Comparison of ENCODE assay signal across 27 mouse cellular contexts in genomic region chr12:79885286-79885685, GRCm38 (mm10).
DNase-seq lines count a peak whose midpoint lies in the region; ATAC-seq and TF ChIP-seq lines count a peak whose summit lies in the region.
"Had no signal": no experiment of that assay in that cellular context is flagged by ENCODE, and none has a peak within 500 bp of the region (broad histone marks: within the 10 kb centered on the region; RNA-seq: fewer than 3 reads in every experiment).

No protein-coding gene starts in this region.

- no peak overlapping the region for H3K4me3 ChIP-seq in gastrocnemius, adult 2 months
- no peak overlapping the region for H3K4me3 ChIP-seq in midbrain, embryonic 10.5 days
- no peak overlapping the region for H3K4me3 ChIP-seq in midbrain, embryonic 13.5 days (replicated peaks)
- H3K4me3 ChIP-seq in embryonic facial prominence, embryonic 15.5 days (replicated peaks): no peak overlapping the region
- H3K4me3 ChIP-seq: heart, embryonic 12.5 days; hindbrain, embryonic 13.5 days; megakaryocyte, embryonic 14.5 days; midbrain, embryonic 15.5 days; myocyte; neural tube, embryonic 13.5 days; stomach, embryonic 15.5 days had no signal

- no peaks in the 10 kb centered on the region for H3K36me3 ChIP-seq in midbrain, embryonic 10.5 days
- no peaks in the 10 kb centered on the region for H3K36me3 ChIP-seq in midbrain, embryonic 13.5 days
- H3K36me3 ChIP-seq in embryonic facial prominence, embryonic 15.5 days: no peaks in the 10 kb centered on the region
- H3K36me3 ChIP-seq in splenic B cell, adult 2 months (ENCODE audit: control insufficient read depth, insufficient read depth, low read length, poor library complexity, severe bottlenecking): no peaks in the 10 kb centered on the region
- H3K36me3 ChIP-seq: G1E; heart, embryonic 12.5 days; hindbrain, embryonic 13.5 days; midbrain, embryonic 15.5 days; neural tube, embryonic 13.5 days; stomach, embryonic 15.5 days had no signal

- no peak overlapping the region for H3K4me2 ChIP-seq in midbrain, embryonic 13.5 days (replicated peaks)
- H3K4me2 ChIP-seq in embryonic facial prominence, embryonic 15.5 days (replicated peaks): no peak overlapping the region
- H3K4me2 ChIP-seq: heart, embryonic 12.5 days; hindbrain, embryonic 13.5 days; lung, embryonic 14.5 days; midbrain, embryonic 15.5 days; neural tube, embryonic 13.5 days; stomach, embryonic 15.5 days had no signal

- peak overlapping the region; percentile 87 for H3K27ac ChIP-seq in gastrocnemius, adult 2 months
- H3K27ac ChIP-seq in midbrain, embryonic 10.5 days (replicated peaks): peak overlapping the region; percentile 55; the same call in 1 of the 2 replicates
- H3K27ac ChIP-seq in midbrain, embryonic 13.5 days: no peak overlapping the region
- peak overlapping the region; percentile 48; the same call in 1 of the 2 replicates for H3K27ac ChIP-seq in embryonic facial prominence, embryonic 15.5 days (replicated peaks)
- H3K27ac ChIP-seq: hindbrain, embryonic 13.5 days; liver, embryonic 14.5 days; midbrain, embryonic 15.5 days; neural tube, embryonic 13.5 days; stomach, embryonic 15.5 days had no signal

- intact Hi-C loops in gastrocnemius, adult 2 months (cut with DNase I): loop anchor here (2.0 to 10.0 kb wide), 4 partner anchors 46 to 350 kb away; partner anchors contain the start of gene Zfp36l1

- H3K4me1 ChIP-seq in midbrain, embryonic 10.5 days: peaks cover 35% of the 10 kb centered on the region
- peaks cover 12% of the 10 kb centered on the region for H3K4me1 ChIP-seq in midbrain, embryonic 13.5 days (replicated peaks)
- peaks cover 49% of the 10 kb centered on the region for H3K4me1 ChIP-seq in embryonic facial prominence, embryonic 15.5 days

- H3K9me3 ChIP-seq in midbrain, embryonic 10.5 days (replicated peaks): 0 out of 2 replicates have a peak, but pooled peaks cover 3% of the 10 kb centered on the region
- no peaks in the 10 kb centered on the region for H3K9me3 ChIP-seq in midbrain, embryonic 13.5 days
- H3K9me3 ChIP-seq in embryonic facial prominence, embryonic 15.5 days (replicated peaks): no peaks in the 10 kb centered on the region
- H3K9me3 ChIP-seq: G1E; heart, embryonic 12.5 days; hindbrain, embryonic 13.5 days; midbrain, embryonic 15.5 days; neural tube, embryonic 13.5 days; stomach, embryonic 15.5 days had no signal

- no peak for ATAC-seq in midbrain, embryonic 13.5 days
- ATAC-seq in embryonic facial prominence, embryonic 15.5 days (ENCODE audit: insufficient number of reproducible peaks, low FRiP score, low TSS enrichment, low read depth): no peak
- ATAC-seq: activated CD4-positive, CD25-positive, alpha-beta regulatory T cell, adult 4 months; midbrain, embryonic 15.5 days had no signal

- no peak overlapping the region for H3K9ac ChIP-seq in midbrain, embryonic 13.5 days (replicated peaks)
- no peak overlapping the region for H3K9ac ChIP-seq in embryonic facial prominence, embryonic 15.5 days
- H3K9ac ChIP-seq: heart, embryonic 12.5 days; hindbrain, embryonic 13.5 days; liver, embryonic 14.5 days; lung, embryonic 14.5 days; midbrain, embryonic 15.5 days; neural tube, embryonic 13.5 days; stomach, embryonic 15.5 days had no signal

- peaks cover 3% of the 10 kb centered on the region; the same call in 1 of the 2 replicates for H3K27me3 ChIP-seq in midbrain, embryonic 10.5 days (ENCODE audit: low read depth, poor library complexity, severe bottlenecking)
- H3K27me3 ChIP-seq in midbrain, embryonic 13.5 days: no peaks in the 10 kb centered on the region
- no peaks in the 10 kb centered on the region for H3K27me3 ChIP-seq in embryonic facial prominence, embryonic 15.5 days
- no peaks in the 10 kb centered on the region for H3K27me3 ChIP-seq in splenic B cell, adult 2 months (ENCODE audit: control insufficient read depth, insufficient read depth, low read length, poor library complexity, severe bottlenecking)
- H3K27me3 ChIP-seq: heart, embryonic 12.5 days; hindbrain, embryonic 13.5 days; midbrain, embryonic 15.5 days; neural tube, embryonic 13.5 days; stomach, embryonic 15.5 days had no signal

- no peak for DNase-seq in gastrocnemius, adult 2 months
- DNase-seq in gastrocnemius, postnatal 25 days: no peak
- DNase-seq in midbrain, embryonic 10.5 days (ENCODE audit: low spot score): no peak
- peak; percentile 11 for DNase-seq in splenic B cell, adult 2 months (ENCODE audit: low read depth, low spot score)
- no peak for DNase-seq in ovary, postnatal 10 days (ENCODE audit: low spot score)
- DNase-seq in cerebellum, adult 9-11 months: no peak
- DNase-seq: adrenal gland, postnatal 14 days; cerebellum, adult 9-10 months; heart, postnatal 10 days; kidney, adult 2 months; kidney, postnatal 36 days; layer of hippocampus, postnatal 36 days; lung, embryonic 14.5 days; right cerebral cortex, postnatal 4 days; thymus, postnatal 25 days had no signal

- WGBS in midbrain, embryonic 10.5 days: 96% methylated on average over 2 of the region's 2 CpGs
- 94% methylated on average over 2 of the region's 2 CpGs for WGBS in midbrain, embryonic 13.5 days
- 82% methylated on average over 2 of the region's 2 CpGs for whole genome bisulfite sequencing in embryonic facial prominence, embryonic 15.5 days

- no peak for TF ChIP-seq CTCF in gastrocnemius, adult 2 months (IDR thresholded peaks at IDR 0.05)
